12 mouse cellular contexts compared by ENCODE assay signal in genomic region chr5:66222916-66223315, GRCm38 (mm10). TPM values are rescaled to one million over a fixed set of nuclear protein-coding genes. Genes with fewer than 3 reads are reported as not detected.
"Had no signal": no experiment of that assay in that cellular context is flagged by ENCODE, and none has a peak within 500 bp of the region (broad histone marks: within the 10 kb centered on the region; RNA-seq: fewer than 3 reads in every experiment).

No protein-coding gene starts in this region.

- DNase-seq: kidney, adult 9 months; liver; liver, embryonic 13.5 days; liver, postnatal 0 days; retina, postnatal 1 day; right cerebral cortex, postnatal 14 days had no signal

- H3K4me3 ChIP-seq: layer of hippocampus, adult 2 months; limb, embryonic 12.5 days; liver, embryonic 13.5 days; midbrain, embryonic 12.5 days; neural tube, embryonic 13.5 days; stomach, embryonic 15.5 days had no signal

- H3K36me3 ChIP-seq: limb, embryonic 12.5 days; liver, embryonic 13.5 days; midbrain, embryonic 12.5 days; neural tube, embryonic 13.5 days; stomach, embryonic 15.5 days had no signal

- H3K27ac ChIP-seq: kidney, postnatal 0 days; layer of hippocampus, adult 2 months; limb, embryonic 12.5 days; liver, embryonic 13.5 days; midbrain, embryonic 12.5 days; neural tube, embryonic 13.5 days; stomach, embryonic 15.5 days had no signal

- H3K27me3 ChIP-seq: limb, embryonic 12.5 days; liver, embryonic 13.5 days; midbrain, embryonic 12.5 days; neural tube, embryonic 13.5 days; stomach, embryonic 15.5 days had no signal

RNA-seq across cellular contexts. Expression of gene Nsun7, which starts 36.8 kb away (rescaled TPM):
- polyA plus RNA-seq: liver, embryonic 13.5 days had no signal
